ENCODE assay signal across 17 mouse cellular contexts in genomic region chr17:47104328-47104727, GRCm38 (mm10).
"Had no signal": no experiment of that assay in that cellular context is flagged by ENCODE, and none has a peak within 500 bp of the region (broad histone marks: within the 10 kb centered on the region; RNA-seq: fewer than 3 reads in every experiment).

No protein-coding gene starts in this region.

- DNase-seq: kidney, adult 2 months; kidney, postnatal 14 days; kidney, postnatal 4 days; layer of hippocampus, adult 9-11 months; liver, postnatal 0 days; lung, embryonic 14.5 days; thymus, adult 2 months; thymus, postnatal 14 days; thymus, postnatal 4 days had no signal

- H3K27me3 ChIP-seq: limb, embryonic 13.5 days; midbrain, embryonic 13.5 days had no signal

- H3K27ac ChIP-seq: limb, embryonic 10.5 days; limb, embryonic 13.5 days; liver, embryonic 14.5 days; macrophage; midbrain, embryonic 10.5 days; midbrain, embryonic 13.5 days had no signal

- H3K36me3 ChIP-seq: limb, embryonic 10.5 days; limb, embryonic 13.5 days; midbrain, embryonic 10.5 days; midbrain, embryonic 13.5 days had no signal

- H3K4me3 ChIP-seq: limb, embryonic 10.5 days; limb, embryonic 13.5 days; midbrain, embryonic 10.5 days; midbrain, embryonic 13.5 days had no signal

- ATAC-seq: liver, postnatal 0 days; lung, postnatal 0 days; midbrain, embryonic 13.5 days; midbrain, embryonic 16.5 days had no signal

- H3K4me1 ChIP-seq: limb, embryonic 10.5 days; limb, embryonic 13.5 days; midbrain, embryonic 13.5 days had no signal
